In the genomic region with DNA sequence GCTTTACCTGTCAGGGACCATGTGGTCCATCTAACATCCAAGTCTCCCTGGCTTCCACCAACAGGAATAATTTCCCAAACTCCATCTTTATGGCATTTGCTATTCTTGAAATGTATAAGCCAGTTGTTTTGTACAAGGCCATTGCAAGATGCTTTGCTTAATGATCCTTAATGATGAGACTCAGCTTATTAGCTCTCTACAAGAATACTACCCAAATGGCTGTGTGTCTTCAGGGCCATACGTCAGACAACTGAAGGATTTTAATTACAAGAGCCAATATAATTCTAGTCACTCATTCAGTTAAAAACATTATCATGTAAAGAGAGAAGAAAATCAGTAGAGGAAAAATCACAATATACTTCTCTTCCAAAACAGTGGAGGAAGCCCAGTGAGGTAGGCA, we compare ENCODE assay signal across 32 mouse cellular contexts.
"Had no signal": no experiment of that assay in that cellular context is flagged by ENCODE, and none has a peak within 500 bp of the region (broad histone marks: within the 10 kb centered on the region; RNA-seq: fewer than 3 reads in every experiment).

No protein-coding gene starts in this region.

- H3K27me3 ChIP-seq: heart, embryonic 12.5 days; heart, embryonic 13.5 days; heart, embryonic 15.5 days; hindbrain, embryonic 13.5 days; intestine, embryonic 15.5 days; kidney, embryonic 15.5 days had no signal

- H3K9me3 ChIP-seq: heart, embryonic 10.5 days; heart, embryonic 12.5 days; heart, embryonic 13.5 days; heart, embryonic 15.5 days; hindbrain, embryonic 10.5 days; hindbrain, embryonic 13.5 days; intestine, embryonic 15.5 days; kidney, embryonic 15.5 days had no signal

- H3K4me2 ChIP-seq: heart, embryonic 11.5 days; heart, embryonic 12.5 days; heart, embryonic 13.5 days; heart, embryonic 15.5 days; hindbrain, embryonic 13.5 days; hindbrain, embryonic 14.5 days; intestine, embryonic 15.5 days; kidney, embryonic 15.5 days had no signal

- DNase-seq: heart, postnatal 10 days; heart, postnatal 14 days; heart, postnatal 36 days; heart, postnatal 4 days; kidney, adult 11 months; kidney, adult 18-20 months; kidney, adult 2 months; kidney, adult 8-10 months; kidney, adult 9 months; kidney, postnatal 10 days; kidney, postnatal 14 days; kidney, postnatal 25 days; kidney, postnatal 36 days; kidney, postnatal 4 days; layer of hippocampus, adult 9-11 months; layer of hippocampus, postnatal 36 days had no signal

- H3K9ac ChIP-seq: heart, embryonic 12.5 days; heart, embryonic 13.5 days; heart, embryonic 15.5 days; hindbrain, embryonic 13.5 days; hindbrain, embryonic 14.5 days; intestine, embryonic 15.5 days; kidney, embryonic 15.5 days had no signal

- H3K27ac ChIP-seq: heart, embryonic 10.5 days; heart, embryonic 13.5 days; heart, embryonic 15.5 days; hindbrain, embryonic 10.5 days; hindbrain, embryonic 13.5 days; intestine, embryonic 15.5 days; kidney, embryonic 15.5 days; kidney, postnatal 0 days; layer of hippocampus, adult 2 months; left cerebral cortex, adult 2 months had no signal

- ATAC-seq: inflammation-experienced regulatory T-cells, adult 6 months; intestine, embryonic 15.5 days; intestine, embryonic 16.5 days; intestine, postnatal 0 days had no signal

- H3K4me1 ChIP-seq: heart, embryonic 10.5 days; heart, embryonic 12.5 days; heart, embryonic 13.5 days; heart, embryonic 15.5 days; hindbrain, embryonic 10.5 days; hindbrain, embryonic 13.5 days; intestine, embryonic 15.5 days; kidney, embryonic 15.5 days had no signal

- H3K4me3 ChIP-seq: heart, embryonic 10.5 days; heart, embryonic 12.5 days; heart, embryonic 13.5 days; heart, embryonic 15.5 days; hindbrain, embryonic 10.5 days; hindbrain, embryonic 13.5 days; intestine, embryonic 15.5 days; kidney, embryonic 15.5 days; layer of hippocampus, adult 2 months; left cerebral cortex, adult 2 months had no signal

- H3K36me3 ChIP-seq: heart, embryonic 10.5 days; heart, embryonic 12.5 days; heart, embryonic 15.5 days; hindbrain, embryonic 10.5 days; hindbrain, embryonic 13.5 days; intestine, embryonic 15.5 days; kidney, embryonic 15.5 days had no signal
